Mouse (Mus musculus): ENCODE measurements around the gene Gm6899.

Gene Gm6899

GRCm38 (mm10) chr11:26642141-26642540, 49.1 kb downstream of the Gm6899 start:
- no peak for DNase-seq (ENCODE audit: extremely low spot score, low read depth, low spot score)

Measured in hindlimb bud, embryonic 11.5 days (tissue).